Mouse (Mus musculus) lung, adult 2 months (tissue): Measurements from ENCODE around the gene Emd. TPM values are rescaled to one million over a fixed set of nuclear protein-coding genes. Genes with fewer than 3 reads are reported as not detected.

Experiments used
- DNase-seq: peaks from one replicate; pipeline ENCODE4 v3.0.0; 2022
- H3K4me1 ChIP-seq: fragments of 200-500 bp; 2 replicates; pipeline ENCODE4 v1.6.1; 2011; ENCODE audit warnings: low read length; ENCODE audit not compliant: control insufficient read depth, insufficient read depth
- H3K4me3 ChIP-seq: fragments of 200-500 bp; replicated peaks from 2 replicates; pipeline ENCODE3; 2011; ENCODE audit warnings: low read depth, mild to moderate bottlenecking, control low read depth, low read length; ENCODE audit errors: extremely low read depth
- CTCF ChIP-seq: fragments of 200-500 bp; IDR thresholded peaks from 2 replicates; pipeline ENCODE4 v1.5.1; 2011; ENCODE audit warnings: mild to moderate bottlenecking, low read length, control low read depth; ENCODE audit not compliant: insufficient read depth
- POLR2A ChIP-seq: fragments of 200-500 bp; IDR thresholded peaks from 2 replicates; pipeline ENCODE4 v1.6.1; 2011; ENCODE audit warnings: low read depth, mild to moderate bottlenecking, control low read depth, low read length, borderline replicate concordance; ENCODE audit errors: extremely low read depth
- WGBS: fragments of 180-500 bp; shearing (Covaris S2); methylation state at CpG from one replicate; pipeline ENCODE4 v1.1.7; 2018; 5-methylcytosine and 5-hydroxymethylcytosine counted together
- polyA plus RNA-seq: library from polyadenylated mRNA; depleted of rRNA; stranded (reverse); fragments of >200 nt; gene quantifications from 2 replicates; pipeline ENCODE4 v1.2.3, GENCODE M21; 2012; rRNA removed

The Emd gene
- polyA plus RNA-seq, 1 experiment: 63.1 TPM

GRCm38 (mm10) chrX:74293431-74293830 is 38.9 kb downstream of the Emd start:
- 69% methylated on average over 4 of the region's 4 CpGs for WGBS
- no peaks in the 10 kb centered on the region; the same call in 1 of the 2 replicates for H3K4me1 ChIP-seq
- H3K4me3 ChIP-seq: no peak overlapping the region
- DNase-seq: no peak
- TF ChIP-seq POLR2A: no peak
- no peak for TF ChIP-seq CTCF

DNA sequence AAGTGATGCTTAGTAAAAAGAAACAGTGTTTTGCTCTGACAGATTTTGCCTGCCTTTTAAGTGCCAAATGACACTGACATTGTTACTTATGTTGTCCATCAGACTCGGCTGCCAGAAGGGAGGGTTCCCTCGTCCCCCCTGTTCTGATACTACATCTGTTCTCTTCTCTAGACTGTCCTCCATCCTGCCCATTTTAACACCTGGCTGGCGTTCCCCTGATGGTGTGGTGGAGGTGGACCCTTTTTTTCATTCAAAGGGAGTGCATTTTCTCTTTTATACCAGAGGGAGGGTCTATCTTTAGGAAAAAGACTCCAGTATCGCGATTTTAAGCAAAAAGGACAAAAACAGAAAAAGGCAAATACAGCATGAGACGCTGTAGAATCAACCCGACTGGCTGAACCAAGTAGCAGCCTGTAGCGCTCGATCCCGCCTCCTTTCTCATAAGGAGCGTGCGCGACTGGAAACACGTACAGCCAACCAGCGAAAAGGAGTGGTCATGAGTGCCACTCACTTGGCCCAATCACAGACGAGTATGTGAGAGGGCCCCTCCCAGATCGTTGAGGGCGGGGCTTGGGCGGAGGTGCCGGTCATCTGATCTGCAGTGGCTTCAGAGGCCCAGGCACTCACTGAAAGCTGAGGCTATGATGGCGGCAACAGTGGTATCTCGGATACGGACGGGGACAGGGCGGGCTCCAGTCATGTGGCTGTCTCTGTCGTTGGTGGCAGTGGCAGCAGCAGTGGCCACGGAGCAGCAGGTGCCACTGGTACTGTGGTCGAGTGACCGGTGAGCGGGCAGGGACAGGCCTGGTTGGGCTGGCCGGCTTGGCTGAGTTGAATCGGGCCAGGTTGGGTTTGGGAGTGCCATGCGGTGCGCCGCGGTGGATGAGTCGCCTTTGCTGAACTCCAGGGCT is 42.3 kb downstream of the Emd start, which contains the start of gene Atp6ap1:
Atp6ap1 (plus strand) TSS at position 560 of the 911 bp plus-strand sequence.
- peak; percentile 94 for DNase-seq
- TF ChIP-seq CTCF: no peak
- peak; percentile 81; the same call in 1 of the 2 replicates for TF ChIP-seq POLR2A

DNA sequence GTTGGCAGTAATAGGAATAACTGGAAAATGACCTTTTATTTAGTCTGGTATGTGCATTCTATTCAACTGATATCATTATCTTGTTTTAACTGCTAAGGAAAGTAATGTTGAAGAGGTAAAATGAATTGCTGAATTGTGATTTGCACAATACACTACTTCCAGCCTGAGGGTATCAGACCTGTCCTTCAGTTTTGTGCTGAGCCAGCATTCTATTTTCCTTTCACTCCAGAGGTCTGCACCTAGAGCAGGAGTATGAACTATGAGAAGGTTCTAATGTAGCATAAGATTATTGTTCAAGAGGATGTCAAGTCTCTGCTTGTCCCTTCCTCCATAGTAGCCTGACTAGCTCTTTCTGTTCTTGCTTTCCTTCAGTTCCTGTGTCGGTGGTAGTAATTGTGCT is 43.9 kb downstream of the Emd start:
- DNase-seq: no peak
- TF ChIP-seq POLR2A (no peak), CTCF (no peak)
- Histone ChIP-seq H3K4me1 (no peaks in the 10 kb centered on the region; the same call in 1 of the 2 replicates), H3K4me3 (no peak overlapping the region)
- 68% methylated on average over 1 of the region's 1 CpGs for WGBS

More for the DNA sequence above, 42.3 kb downstream of the Emd start, which contains the start of gene Atp6ap1:
- peak within 1 kb of the TSS; percentile 78 for H3K4me3 ChIP-seq
- WGBS: 33% methylated on average over 37 of the region's 37 CpGs
- no peaks in the 10 kb centered on the region; the same call in 1 of the 2 replicates for H3K4me1 ChIP-seq

DNA sequence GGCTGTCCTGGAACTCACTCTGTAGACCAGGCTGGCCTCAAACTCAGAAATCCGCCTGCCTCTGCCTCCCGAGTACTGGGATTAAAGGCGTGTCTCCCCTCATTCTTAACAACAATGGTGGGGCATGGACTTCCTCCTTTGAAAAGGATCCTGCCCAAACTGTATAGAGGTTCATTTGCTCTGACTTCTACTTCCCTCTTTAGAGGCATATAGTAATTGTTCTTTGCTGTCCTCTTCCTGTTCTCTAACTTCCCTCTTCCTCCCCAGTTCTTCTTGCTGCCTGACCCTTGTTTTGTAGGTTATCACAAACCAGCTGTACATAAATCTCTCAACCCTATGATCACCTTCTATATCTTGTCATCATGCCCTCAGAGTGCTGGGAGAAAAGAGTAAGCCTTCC is 45.2 kb downstream of the Emd start:
- H3K4me3 ChIP-seq: no peak overlapping the region
- TF ChIP-seq POLR2A (no peak), CTCF (no peak)
- no peaks in the 10 kb centered on the region; the same call in 1 of the 2 replicates for H3K4me1 ChIP-seq
- no peak for DNase-seq
- WGBS: 68% methylated on average over 3 of the region's 3 CpGs

DNA sequence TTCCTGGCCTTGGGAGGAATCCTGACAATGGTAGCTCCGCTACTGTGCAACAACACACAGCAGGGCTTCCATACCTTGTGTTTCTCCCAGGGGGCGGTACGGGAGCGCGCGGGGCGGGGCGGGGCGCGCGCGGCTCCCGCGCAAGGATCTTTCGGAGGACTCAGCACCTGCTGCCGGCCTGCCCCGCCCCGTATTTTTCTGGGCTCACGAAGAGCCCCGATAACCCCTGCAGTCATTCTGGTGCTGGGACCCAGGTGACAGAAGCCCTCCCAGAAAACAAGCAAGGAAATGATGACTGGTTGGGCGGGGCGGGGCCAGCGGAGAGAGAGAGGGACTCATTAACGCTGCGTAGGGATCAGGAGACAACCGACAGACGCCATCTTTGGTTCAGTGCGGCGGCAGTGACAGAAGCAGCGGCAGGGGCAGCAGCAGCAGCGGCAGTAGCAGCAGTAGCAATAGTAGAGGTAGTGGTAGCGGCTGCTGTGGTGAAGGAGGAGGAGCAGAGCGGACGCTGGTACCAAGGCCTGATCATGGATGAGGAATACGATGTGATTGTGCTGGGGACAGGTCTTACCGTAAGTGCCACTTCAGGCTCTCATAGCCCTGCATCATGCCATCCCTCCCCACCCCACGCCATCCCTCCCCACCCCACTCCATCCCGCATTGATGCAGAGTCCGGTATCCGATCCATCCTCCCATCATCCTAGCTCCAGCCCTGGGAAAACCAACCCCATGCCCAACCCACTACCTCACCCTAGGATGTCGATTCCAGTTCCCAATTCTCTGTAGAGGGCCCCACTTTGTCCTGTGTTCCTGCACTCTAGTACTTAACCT is 50.6 kb downstream of the Emd start, which contains the start of gene Gdi1:
Gdi1 (plus strand) TSS at position 132 of the 834 bp plus-strand sequence.
- Histone ChIP-seq H3K4me1 (no peaks in the 10 kb centered on the region), H3K4me3 (peak within 1 kb of the TSS; percentile 99)
- 22% methylated on average over 39 of the region's 41 CpGs for WGBS
- DNase-seq: peak; percentile 76
- TF ChIP-seq CTCF (no peak), POLR2A (peak; percentile 97)

Other genes with a start within 250 kb of the Emd start
- gene Irak1, start 230.8 kb upstream of the Emd start, polyA plus RNA-seq: 152 and 177 TPM in 2 replicates
- not detected in 2 replicates for gene Opn1mw, start 127.2 kb upstream of the Emd start, polyA plus RNA-seq
- gene Mecp2, start 119.3 kb upstream of the Emd start, polyA plus RNA-seq: 6.8 and 7.4 TPM in 2 replicates
- not detected in 2 replicates for gene Tex28, start 86.8 kb upstream of the Emd start, polyA plus RNA-seq
- not detected in 2 replicates for gene Tktl1, start 77.4 kb upstream of the Emd start, polyA plus RNA-seq
- 579 and 648 TPM in 2 replicates for gene Flna, start 4.9 kb upstream of the Emd start, polyA plus RNA-seq
- gene Rpl10, start 16.1 kb downstream of the Emd start, polyA plus RNA-seq: 1,085 and 1,289 TPM in 2 replicates
- gene Taz, start 27.2 kb downstream of the Emd start, polyA plus RNA-seq: 99.6 and 108 TPM in 2 replicates
- gene Dnase1l1, start 27.6 kb downstream of the Emd start, polyA plus RNA-seq: 26.1 and 38.3 TPM in 2 replicates
- gene Atp6ap1, start 42.4 kb downstream of the Emd start, polyA plus RNA-seq: 413 and 452 TPM in 2 replicates
- gene Gdi1, start 50.3 kb downstream of the Emd start, polyA plus RNA-seq: 143 and 212 TPM in 2 replicates
- gene Fam50a, start 58.3 kb downstream of the Emd start, polyA plus RNA-seq: 11.1 and 12.9 TPM in 2 replicates
- 12.9 and 14.5 TPM in 2 replicates for gene Plxna3, start 74.4 kb downstream of the Emd start, polyA plus RNA-seq
- 31.8 and 42.1 TPM in 2 replicates for gene Lage3, start 98.9 kb downstream of the Emd start, polyA plus RNA-seq
- 25.6 and 32.0 TPM in 2 replicates for gene Ubl4a, start 118.5 kb downstream of the Emd start, polyA plus RNA-seq
- 20.3 and 23.5 TPM in 2 replicates for gene Slc10a3, start 118.7 kb downstream of the Emd start, polyA plus RNA-seq
- 50.9 and 53.3 TPM in 2 replicates for gene Fam3a, start 138.6 kb downstream of the Emd start, polyA plus RNA-seq
- 15.2 and 20.2 TPM in 2 replicates for gene Ikbkg, start 138.6 kb downstream of the Emd start, polyA plus RNA-seq
- 26.4 and 49.2 TPM in 2 replicates for gene G6pdx, start 174.5 kb downstream of the Emd start, polyA plus RNA-seq
- not detected in 2 replicates for gene Gm6880, start 226.7 kb downstream of the Emd start, polyA plus RNA-seq